In genomic region chr13:49205381-49205998, GRCm38 (mm10) we compare ENCODE assay signal across 8 mouse cellular contexts. TPM values are rescaled to one million over a fixed set of nuclear protein-coding genes. Genes with fewer than 3 reads are reported as not detected.
A peak's percentile ranks its signal among the peaks of the same experiment; 100 is the strongest.
DNase-seq lines count a peak whose midpoint lies in the region; ATAC-seq and TF ChIP-seq lines count a peak whose summit lies in the region.

No protein-coding gene starts in this region.

- H3K4me2 ChIP-seq in limb, embryonic 13.5 days (replicated peaks) = no peak overlapping the region

- H3K27ac ChIP-seq in kidney, adult 2 months (ENCODE audit: insufficient read depth, low read depth, low read length) = no peak overlapping the region
- H3K27ac ChIP-seq in limb, embryonic 13.5 days = no peak overlapping the region

- H3K9ac ChIP-seq in limb, embryonic 13.5 days = no peak overlapping the region

- TF ChIP-seq POLR2A in kidney, adult 2 months (IDR thresholded peaks at IDR 0.05; ENCODE audit: low read depth, low read length) = no peak

- H3K36me3 ChIP-seq in kidney, adult 2 months (ENCODE audit: control insufficient read depth, insufficient read depth, low read length) = no peaks in the 10 kb centered on the region
- peaks cover 32% of the 10 kb centered on the region for H3K36me3 ChIP-seq in limb, embryonic 13.5 days

- 35% methylated on average over 13 of the region's 13 CpGs for WGBS in kidney, adult 2 months
- WGBS in limb, embryonic 13.5 days = 51% methylated on average over 13 of the region's 13 CpGs

- no peak overlapping the region for H3K4me3 ChIP-seq in kidney, adult 2 months (ENCODE audit: insufficient read depth, low read depth, low read length)
- no peak overlapping the region for H3K4me3 ChIP-seq in limb, embryonic 13.5 days

- peak; percentile 24; the same call in 1 of the 2 replicates for ATAC-seq in limb, embryonic 13.5 days (ENCODE audit: low FRiP score, low read depth)
- peak; percentile 83 for ATAC-seq in monocyte, adult 5-6 weeks (replicated peaks; ENCODE audit: insufficient number of reproducible peaks, low FRiP score, low TSS enrichment, poor library complexity, severe bottlenecking)

- peak; percentile 83 for DNase-seq in 3134 (ENCODE audit: extremely low read depth, insufficient read length, low spot score)
- DNase-seq in adrenal gland, adult 2 months = peak; percentile 93
- DNase-seq in embryo, embryonic 11.5 days (ENCODE audit: low read depth, low spot score) = peak; percentile 59
- peak; percentile 74 to 80 for DNase-seq in gastrocnemius, postnatal 4 days (ENCODE audit: low spot score in 2 of 2)
- peak; percentile 87 for DNase-seq in kidney, adult 2 months
- DNase-seq in spleen, postnatal 14 days (ENCODE audit: low spot score in 2 of 2) = peak; percentile 53 to 78

- peaks cover 3% of the 10 kb centered on the region; the same call in 1 of the 2 replicates for H3K4me1 ChIP-seq in kidney, adult 2 months (ENCODE audit: control insufficient read depth, insufficient read depth, low read length)
- H3K4me1 ChIP-seq in limb, embryonic 13.5 days = peaks cover 10% of the 10 kb centered on the region

- TF ChIP-seq CTCF in kidney, adult 2 months (conservative IDR thresholded peaks at IDR 0.05; ENCODE audit: insufficient read depth, insufficient read length, low read depth, low read length) = peak; percentile 96

- H3K9me3 ChIP-seq in limb, embryonic 13.5 days = no peaks in the 10 kb centered on the region

- no peaks in the 10 kb centered on the region for H3K27me3 ChIP-seq in kidney, adult 2 months (replicated peaks; ENCODE audit: control insufficient read depth, insufficient read depth, low read length)
- H3K27me3 ChIP-seq in limb, embryonic 13.5 days = no peaks in the 10 kb centered on the region

RNA-seq across cellular contexts. Expression of gene Card19, which starts 10.3 kb away (rescaled TPM):
- total RNA-seq in adrenal gland, adult 2 months (2021) = 10 to 100 TPM; 69.7 to 78.1 TPM
- polyA plus RNA-seq in adrenal gland, adult 2 months (2012; rRNA removed) = 250 and 286 TPM in 2 replicates
- 10 to 100 TPM; 54.5 to 62.9 TPM for total RNA-seq in gastrocnemius, postnatal 4 days (2021)
- polyA plus RNA-seq in kidney, adult 2 months (2012; rRNA removed) = 108 and 124 TPM in 2 replicates
- 58.0 and 64.7 TPM in 2 replicates for polyA plus RNA-seq in limb, embryonic 13.5 days (2015; fragmentation: Nextera tagmentation; extraction: Ambion mirVana)
- 27.8 to 56.1 TPM (median 45.9 TPM) in 3 replicates for total RNA-seq in monocyte, adult 5-6 weeks (2017)

RNA-seq across cellular contexts. Expression of gene Ninj1, which starts 18.2 kb away (rescaled TPM):
- total RNA-seq in adrenal gland, adult 2 months (2021) = 10 to 100 TPM; 64.9 to 66.3 TPM
- polyA plus RNA-seq in adrenal gland, adult 2 months (2012; rRNA removed) = 184 and 303 TPM in 2 replicates
- 10 to 100 TPM; 23.7 to 26.1 TPM for total RNA-seq in gastrocnemius, postnatal 4 days (2021)
- 735 and 1,000 TPM in 2 replicates for polyA plus RNA-seq in kidney, adult 2 months (2012; rRNA removed)
- polyA plus RNA-seq in limb, embryonic 13.5 days (2015; fragmentation: Nextera tagmentation; extraction: Ambion mirVana) = 47.1 and 50.5 TPM in 2 replicates
- 24.6 to 59.1 TPM (median 55.8 TPM) in 3 replicates for total RNA-seq in monocyte, adult 5-6 weeks (2017)

RNA-seq across cellular contexts. Expression of gene Susd3, which starts 43.0 kb away (rescaled TPM):
- 10 to 100 TPM in 1 of 2 experiments, under 1 TPM in 1; 0.52 to 10.9 TPM for total RNA-seq in adrenal gland, adult 2 months (2021)
- 5.0 and 143 TPM in 2 replicates for polyA plus RNA-seq in adrenal gland, adult 2 months (2012; rRNA removed)
- 1 to 10 TPM in 1 of 2 experiments, under 1 TPM in 1; 0.61 to 1.5 TPM for total RNA-seq in gastrocnemius, postnatal 4 days (2021)
- 50.1 and 62.3 TPM in 2 replicates for polyA plus RNA-seq in kidney, adult 2 months (2012; rRNA removed)
- 1.8 and 1.9 TPM in 2 replicates for polyA plus RNA-seq in limb, embryonic 13.5 days (2015; fragmentation: Nextera tagmentation; extraction: Ambion mirVana)
- total RNA-seq in monocyte, adult 5-6 weeks (2017) = 76.0 to 95.2 TPM (median 78.6 TPM) in 3 replicates

RNA-seq across cellular contexts. Expression of gene Wnk2, which starts 57.7 kb away (rescaled TPM):
- total RNA-seq in adrenal gland, adult 2 months (2021) = 1 to 10 TPM; 2.5 to 3.2 TPM
- polyA plus RNA-seq in adrenal gland, adult 2 months (2012; rRNA removed) = 4.2 and 4.5 TPM in 2 replicates
- total RNA-seq in gastrocnemius, postnatal 4 days (2021) = 10 to 100 TPM; 53.8 to 57.2 TPM
- 2.3 and 2.7 TPM in 2 replicates for polyA plus RNA-seq in kidney, adult 2 months (2012; rRNA removed)
- polyA plus RNA-seq in limb, embryonic 13.5 days (2015; fragmentation: Nextera tagmentation; extraction: Ambion mirVana) = 2.0 and 2.1 TPM in 2 replicates
- total RNA-seq in monocyte, adult 5-6 weeks (2017) = not detected in 3 replicates
